Mouse (Mus musculus) stomach, embryonic 16.5 days (tissue): ENCODE measurements around the gene Arl8a. TPM values are rescaled to one million over a fixed set of nuclear protein-coding genes. Genes with fewer than 3 reads are reported as not detected.

Experiments
- ATAC-seq: fragments of 200-750 bp; cut with Nextera tagmentation; 2 replicates; pipeline ENCODE4 v1.8.0; 2017; ENCODE audit warnings: moderate number of reproducible peaks, moderate TSS enrichment; ENCODE audit not compliant: insufficient read depth, low FRiP score
- H3K27ac ChIP-seq: fragments of 300-500 bp; sonication (generic); 2 replicates; pipeline ENCODE4 v1.5.1; 2014; ENCODE audit warnings: low read length
- H3K27me3 ChIP-seq: fragments of 300-500 bp; sonication (generic); 2 replicates; pipeline ENCODE4 v1.6.1; 2014; ENCODE audit warnings: low read length, control low read depth, mixed read lengths; ENCODE audit not compliant: control insufficient read depth, insufficient read depth
- H3K36me3 ChIP-seq: fragments of 300-500 bp; sonication (generic); 2 replicates; pipeline ENCODE4 v1.6.1; 2014; ENCODE audit warnings: low read length; ENCODE audit not compliant: control insufficient read depth, insufficient read depth
- H3K4me1 ChIP-seq: fragments of 300-500 bp; sonication (generic); 2 replicates; pipeline ENCODE4 v1.6.1; 2014; ENCODE audit warnings: low read length, control low read depth, mixed read lengths; ENCODE audit not compliant: control insufficient read depth, insufficient read depth
- H3K4me2 ChIP-seq: fragments of 300-500 bp; sonication (generic); 2 replicates; pipeline ENCODE4 v1.6.1; 2014; ENCODE audit warnings: low read depth, low read length, mixed read lengths
- H3K4me3 ChIP-seq: fragments of 300-500 bp; sonication (generic); replicated peaks from 2 replicates; pipeline ENCODE4 v1.5.1; 2014; ENCODE audit warnings: mild to moderate bottlenecking, low read length
- H3K9ac ChIP-seq: fragments of 300-500 bp; sonication (generic); 2 replicates; pipeline ENCODE4 v1.6.1; 2014; ENCODE audit warnings: low read length
- H3K9me3 ChIP-seq: fragments of 300-500 bp; sonication (generic); replicated peaks from 2 replicates; pipeline ENCODE4 v1.6.1; 2016; ENCODE audit warnings: low read length, control low read depth; ENCODE audit not compliant: control insufficient read depth
- WGBS: fragments of 180-500 bp; shearing (Covaris S2); extraction: QIAGEN DNeasy Blood & Tissue Kit; methylation state at CpG from one replicate; pipeline ENCODE4 v1.1.7; 2014; 5-methylcytosine and 5-hydroxymethylcytosine counted together
- polyA plus RNA-seq: library from polyadenylated mRNA; unstranded; fragments of >200 nt; fragmentation: Nextera tagmentation; extraction: Ambion mirVana; gene quantifications from 2 replicates; pipeline ENCODE4 v1.2.1, GENCODE M21; 2015

Arl8a gene
- polyA plus RNA-seq, 1 experiment from 2014 or later = 35.3 TPM

- Histone ChIP-seq H3K27me3 (no peaks in the 10 kb centered on the region), H3K4me1 (peaks cover 21% of the 10 kb centered on the region), H3K4me3 (no peak overlapping the region), H3K27ac (peak overlapping the region; percentile 58), H3K4me2 (0 out of 2 replicates have a peak overlapping the region, but pooled peaks have one; percentile 19), H3K9ac (no peak overlapping the region; the same call in 1 of the 2 replicates), H3K36me3 (no peaks in the 10 kb centered on the region), H3K9me3 (no peaks in the 10 kb centered on the region)
- 21% methylated on average over 6 of the region's 6 CpGs for WGBS
- ATAC-seq = no peak
Observed at GRCm38 (mm10) chr1:135131034-135131433, 15.6 kb upstream of the Arl8a start.

GRCm38 (mm10) chr1:135131560-135131959, 15.1 kb upstream of the Arl8a start:
- ATAC-seq = no peak
- Histone ChIP-seq H3K4me3 (no peak overlapping the region), H3K4me1 (peaks cover 16% of the 10 kb centered on the region), H3K27ac (peak overlapping the region; percentile 58; the same call in 1 of the 2 replicates), H3K9ac (no peak overlapping the region), H3K36me3 (no peaks in the 10 kb centered on the region), H3K9me3 (no peaks in the 10 kb centered on the region), H3K4me2 (no peak overlapping the region), H3K27me3 (no peaks in the 10 kb centered on the region)
- 52% methylated on average over 8 of the region's 8 CpGs for WGBS

GRCm38 (mm10) chr1:135132473-135132872, 14.2 kb upstream of the Arl8a start, which contains the start of gene Ptpn7:
TSS of gene Ptpn7 (plus strand) at chr1:135132700.
- no peak within 1 kb of the TSS for H3K9ac ChIP-seq
- H3K4me2 ChIP-seq = no peak within 1 kb of the TSS

GRCm38 (mm10) chr1:135132893-135133369, 13.7 kb upstream of the Arl8a start:
- H3K4me2 ChIP-seq = no peak overlapping the region
- no peak overlapping the region for H3K4me3 ChIP-seq
- no peaks in the 10 kb centered on the region for H3K9me3 ChIP-seq
- H3K4me1 ChIP-seq = peaks cover 8% of the 10 kb centered on the region; the same call in 1 of the 2 replicates
- no peaks in the 10 kb centered on the region for H3K36me3 ChIP-seq
- H3K9ac ChIP-seq = no peak overlapping the region
- no peak overlapping the region for H3K27ac ChIP-seq
- ATAC-seq = no peak
- no peaks in the 10 kb centered on the region for H3K27me3 ChIP-seq
- WGBS = 77% methylated on average over 9 of the region's 9 CpGs

More at GRCm38 (mm10) chr1:135132473-135132872, 14.2 kb upstream of the Arl8a start, which contains the start of gene Ptpn7:
- H3K4me1 ChIP-seq = peaks cover 8% of the 10 kb centered on the region; the same call in 1 of the 2 replicates
- peak within 1 kb of the TSS; percentile 58; the same call in 1 of the 2 replicates for H3K27ac ChIP-seq
- H3K4me3 ChIP-seq = no peak within 1 kb of the TSS
- H3K27me3 ChIP-seq = no peaks in the 10 kb centered on the region
- ATAC-seq = no peak
- 35% methylated on average over 10 of the region's 10 CpGs for WGBS
- H3K9me3 ChIP-seq = no peaks in the 10 kb centered on the region
- H3K36me3 ChIP-seq = no peaks in the 10 kb centered on the region

GRCm38 (mm10) chr1:135133678-135134435, 12.8 kb upstream of the Arl8a start:
- no peak overlapping the region for H3K9ac ChIP-seq
- no peaks in the 10 kb centered on the region for H3K36me3 ChIP-seq
- no peaks in the 10 kb centered on the region for H3K9me3 ChIP-seq
- WGBS = 70% methylated on average over 10 of the region's 10 CpGs
- no peak for ATAC-seq
- no peak overlapping the region for H3K4me2 ChIP-seq
- H3K4me3 ChIP-seq = no peak overlapping the region
- H3K4me1 ChIP-seq = peaks cover 8% of the 10 kb centered on the region; the same call in 1 of the 2 replicates
- no peaks in the 10 kb centered on the region for H3K27me3 ChIP-seq
- H3K27ac ChIP-seq = no peak overlapping the region

GRCm38 (mm10) chr1:135135111-135135787, 11.4 kb upstream of the Arl8a start:
- no peak overlapping the region for H3K4me3 ChIP-seq
- H3K4me1 ChIP-seq = peaks cover 8% of the 10 kb centered on the region; the same call in 1 of the 2 replicates
- ATAC-seq = no peak
- no peak overlapping the region for H3K27ac ChIP-seq
- no peak overlapping the region for H3K9ac ChIP-seq
- no peaks in the 10 kb centered on the region for H3K36me3 ChIP-seq
- H3K9me3 ChIP-seq = no peaks in the 10 kb centered on the region
- no peaks in the 10 kb centered on the region for H3K27me3 ChIP-seq
- WGBS = 84% methylated on average over 8 of the region's 8 CpGs
- no peak overlapping the region for H3K4me2 ChIP-seq

GRCm38 (mm10) chr1:135136500-135136899, 10.1 kb upstream of the Arl8a start:
- H3K4me1 ChIP-seq = peaks cover 2% of the 10 kb centered on the region; the same call in 1 of the 2 replicates
- ATAC-seq = no peak
- 0% methylated on average over 1 of the region's 1 CpGs for WGBS
- H3K4me2 ChIP-seq = no peak overlapping the region
- no peaks in the 10 kb centered on the region for H3K36me3 ChIP-seq
- H3K9ac ChIP-seq = no peak overlapping the region
- no peaks in the 10 kb centered on the region for H3K9me3 ChIP-seq
- no peak overlapping the region for H3K27ac ChIP-seq
- H3K27me3 ChIP-seq = no peaks in the 10 kb centered on the region
- no peak overlapping the region for H3K4me3 ChIP-seq

- no peaks in the 10 kb centered on the region for H3K27me3 ChIP-seq
- no peak overlapping the region for H3K27ac ChIP-seq
- no peaks in the 10 kb centered on the region for H3K4me1 ChIP-seq
- H3K9ac ChIP-seq = no peak overlapping the region
- no peak overlapping the region for H3K4me2 ChIP-seq
- no peaks in the 10 kb centered on the region for H3K36me3 ChIP-seq
- WGBS = 63% methylated on average over 2 of the region's 2 CpGs
- no peak for ATAC-seq
- H3K9me3 ChIP-seq = no peaks in the 10 kb centered on the region
- no peak overlapping the region for H3K4me3 ChIP-seq
Observed at GRCm38 (mm10) chr1:135139906-135140305, 6.7 kb upstream of the Arl8a start.

GRCm38 (mm10) chr1:135142452-135142851, 4.2 kb upstream of the Arl8a start:
- no peaks in the 10 kb centered on the region for H3K27me3 ChIP-seq
- H3K9me3 ChIP-seq = no peaks in the 10 kb centered on the region
- no peak for ATAC-seq
- H3K4me2 ChIP-seq = no peak overlapping the region
- no peak overlapping the region for H3K4me3 ChIP-seq
- peaks cover 5% of the 10 kb centered on the region; the same call in 1 of the 2 replicates for H3K4me1 ChIP-seq
- H3K9ac ChIP-seq = no peak overlapping the region
- no peaks in the 10 kb centered on the region for H3K36me3 ChIP-seq
- WGBS = 58% methylated on average over 2 of the region's 2 CpGs
- no peak overlapping the region for H3K27ac ChIP-seq
